Mouse (Mus musculus): ENCODE results near the gene Gm21834.

The Gm21834 gene

DNA sequence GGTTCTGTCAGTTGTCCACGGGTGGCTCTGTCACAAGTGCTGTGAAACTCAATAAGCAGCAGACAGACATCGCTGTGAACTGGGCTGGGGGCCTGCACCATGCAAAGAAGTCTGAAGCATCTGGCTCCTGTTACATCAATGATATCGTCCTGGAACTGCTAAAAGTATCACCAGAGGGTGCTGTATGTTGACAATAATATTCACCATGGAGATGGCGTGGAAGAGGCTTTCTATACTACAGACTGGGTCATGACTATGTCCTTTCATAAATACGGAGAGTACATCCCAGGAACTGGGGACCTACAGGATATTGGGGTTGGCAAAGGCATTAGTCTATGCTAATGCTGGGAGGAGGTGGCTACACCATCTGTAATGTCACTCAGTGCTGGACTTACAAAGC, at the start of gene Gm21834:
Gm21834 (minus strand) TSS at position 101 of the 400 bp plus-strand sequence.
- DNase-seq (ENCODE audit: low spot score): no peak

GRCm38 (mm10) chr17:57788161-57788799, 46.3 kb upstream of the Gm21834 start:
- no peak for DNase-seq (ENCODE audit: low spot score)

DNA sequence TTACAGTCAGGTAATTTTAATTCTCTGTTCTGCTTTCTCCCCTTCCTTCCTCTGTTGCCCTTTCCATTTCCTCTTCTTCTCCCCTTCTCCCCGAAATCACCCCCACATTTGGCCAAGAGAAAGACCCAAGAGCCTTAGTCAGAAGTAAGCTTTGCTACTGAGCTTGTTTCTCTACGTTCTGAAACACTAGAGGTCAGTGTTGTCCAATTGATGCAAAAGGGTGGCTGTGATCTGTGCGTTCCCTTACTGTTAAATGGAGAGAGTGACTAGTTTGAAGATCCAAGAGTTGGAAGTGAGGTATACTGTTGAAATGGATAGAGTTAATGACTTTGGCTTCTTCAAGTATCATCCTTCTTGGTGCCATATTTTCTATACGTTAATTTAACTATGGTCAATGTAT, 28.9 kb upstream of the Gm21834 start:
- peak; percentile 53 for DNase-seq (ENCODE audit: low spot score)

- DNase-seq (ENCODE audit: low spot score): peak; percentile 86
Measured at GRCm38 (mm10) chr17:57768622-57769610, 26.9 kb upstream of the Gm21834 start, which contains the start of gene Cntnap5c. Gene Cntnap5c, plus strand, starts transcription at chr17:57769570.

DNA sequence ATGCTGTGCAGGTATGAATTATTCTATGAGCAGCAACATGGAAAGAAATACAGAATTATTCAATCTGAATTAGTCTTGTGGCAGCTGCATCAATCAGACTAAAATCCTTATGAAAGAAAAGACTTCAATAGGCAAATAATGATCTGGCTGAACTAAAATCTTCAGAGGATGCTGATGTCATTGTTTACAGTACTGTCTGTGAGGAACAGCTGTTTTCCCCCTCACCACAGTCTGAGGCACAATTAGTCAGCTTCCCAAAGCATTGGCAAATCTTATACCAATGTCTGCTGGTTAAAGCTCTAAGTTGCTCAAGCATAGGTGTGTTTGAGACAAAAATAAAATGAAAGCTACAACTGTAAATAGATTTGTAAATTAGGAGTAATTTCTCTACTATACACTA, 25.3 kb upstream of the Gm21834 start:
- no peak for DNase-seq (ENCODE audit: low spot score)

GRCm38 (mm10) chr17:57758033-57758432, 16.0 kb upstream of the Gm21834 start:
- DNase-seq (ENCODE audit: low spot score): no peak

DNA sequence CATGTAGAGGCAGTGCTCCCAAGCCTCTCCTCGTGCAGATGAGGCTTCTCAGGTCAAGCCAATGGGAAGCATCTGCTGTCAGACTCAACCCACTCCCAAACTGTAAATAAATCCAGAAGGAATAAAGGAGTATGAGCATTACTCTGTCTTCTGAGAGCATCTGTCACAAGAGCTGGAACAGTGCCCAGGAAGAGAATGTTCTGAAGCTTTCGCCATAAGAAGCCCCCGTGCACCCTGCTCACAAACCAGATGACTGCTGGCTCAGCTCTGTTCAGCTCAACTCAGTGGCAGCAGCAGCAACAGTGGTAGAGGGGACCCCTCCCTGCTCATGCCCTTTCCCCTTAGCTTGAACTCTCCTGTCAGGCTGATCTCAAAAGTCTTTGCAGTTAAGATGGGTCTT, 47.2 kb downstream of the Gm21834 start:
- DNase-seq (ENCODE audit: low spot score): no peak

Data from embryo, embryonic 10.5 days (tissue).